Mouse (Mus musculus) megakaryocyte progenitor cell, adult 5-6 weeks (primary cell): ENCODE results near the gene Eci1. TPM values are rescaled to one million over a fixed set of nuclear protein-coding genes. Genes with fewer than 3 reads are reported as not detected.
"Not testable (repeated sequence)": the region's sequence is repeated elsewhere in the genome, so short reads cannot be mapped to it uniquely, and the experiment has no call there.

ENCODE experiments used
- ATAC-seq: replicated peaks from 2 replicates; pipeline ENCODE4 v1.8.0; 2016; ENCODE audit warnings: mild to moderate bottlenecking, moderate TSS enrichment, inconsistent platforms; ENCODE audit not compliant: poor library complexity
- total RNA-seq, 2 experiments: library from RNA; stranded (forward) in 1 of 2; stranded (reverse) in 1 of 2; fragments of 157-497, 149-512 nt in 1 of 2; fragments of 200-1000 nt in 1 of 2; gene quantifications; 2 replicates each; pipeline versions ENCODE4 v1.2.3 to v1.2.4; 2015 to 2017

Eci1 gene
- total RNA-seq (2015) (58.5 and 67.8 TPM in 2 replicates), total RNA-seq (2017) (27.7 and 32.6 TPM in 2 replicates)

DNA sequence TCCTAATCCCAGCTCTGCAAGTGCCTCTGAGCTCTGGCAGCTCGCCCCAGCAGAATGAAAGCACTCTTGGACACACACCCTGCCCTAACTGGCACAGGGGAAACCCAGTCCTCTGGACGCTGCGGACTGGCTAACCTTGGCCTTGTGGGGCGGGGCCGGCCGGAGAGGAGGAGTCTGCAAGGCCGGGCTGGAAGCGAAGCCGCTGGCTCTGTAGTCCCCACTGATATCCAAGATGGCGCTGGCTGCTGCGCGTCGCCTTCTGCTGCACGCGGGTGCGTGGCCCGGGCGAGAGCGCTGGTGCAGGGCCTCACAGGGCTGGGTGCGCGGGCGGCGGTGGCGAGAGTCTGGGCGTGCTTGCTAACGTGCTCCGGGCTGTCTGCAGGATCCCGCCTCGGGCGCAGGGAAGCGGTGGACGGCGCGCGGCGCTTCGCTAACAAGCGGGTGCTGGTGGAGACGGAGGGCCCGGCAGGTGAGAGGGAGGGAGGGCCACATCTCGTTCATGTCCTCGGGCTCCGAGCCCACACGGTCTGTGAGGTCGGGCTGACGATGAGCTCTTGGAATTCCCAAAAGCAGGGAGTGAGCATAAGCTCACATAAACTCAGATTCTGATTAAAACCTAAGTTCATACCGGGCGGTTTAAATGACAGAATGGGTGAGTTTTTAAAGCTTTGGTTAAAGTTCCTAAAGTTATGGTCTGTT is at the start of gene Eci1:
Eci1 (plus strand) TSS at position 171 of the 699 bp plus-strand sequence.
- ATAC-seq, result peak; percentile 97

DNA sequence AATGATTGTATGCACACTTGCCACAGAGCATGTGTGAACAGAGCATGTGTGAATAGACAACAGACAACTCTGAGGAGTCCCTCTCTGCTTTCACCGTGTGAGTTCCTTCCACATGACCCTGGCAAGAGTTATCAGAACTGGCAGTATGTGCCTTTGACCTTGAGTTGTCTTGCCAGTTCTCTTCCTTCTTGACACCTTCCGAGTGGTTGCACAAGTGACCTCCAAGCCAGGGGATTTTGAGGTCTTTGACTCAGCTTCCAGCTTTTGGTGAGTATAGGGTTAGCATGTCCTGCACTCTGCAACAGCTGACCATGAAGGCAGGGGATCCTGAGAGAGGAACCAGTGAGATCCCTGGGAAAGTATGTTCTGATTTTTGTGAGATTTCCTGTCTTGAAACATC is 47.9 kb upstream of the Eci1 start:
- no peak for ATAC-seq

DNA sequence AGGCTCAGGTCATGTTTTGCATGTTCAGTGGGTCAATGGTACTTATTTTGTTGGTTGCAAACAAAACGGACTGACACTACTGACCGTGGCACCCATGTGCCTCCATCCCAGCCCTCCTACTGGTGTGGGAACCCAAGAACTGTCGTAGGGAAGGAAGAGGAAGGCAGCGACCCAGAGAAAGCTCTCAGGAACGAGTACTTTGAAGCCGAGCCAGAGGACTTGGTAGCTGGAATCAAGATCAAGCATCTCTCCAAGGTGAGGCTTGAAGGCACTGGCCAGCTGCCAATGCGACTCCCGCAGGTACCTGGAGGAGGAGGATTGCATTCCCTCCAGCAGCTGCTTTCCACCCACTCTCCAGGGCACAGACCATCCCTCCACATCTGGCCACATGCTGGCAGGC is 42.7 kb upstream of the Eci1 start:
- ATAC-seq, result no peak

DNA sequence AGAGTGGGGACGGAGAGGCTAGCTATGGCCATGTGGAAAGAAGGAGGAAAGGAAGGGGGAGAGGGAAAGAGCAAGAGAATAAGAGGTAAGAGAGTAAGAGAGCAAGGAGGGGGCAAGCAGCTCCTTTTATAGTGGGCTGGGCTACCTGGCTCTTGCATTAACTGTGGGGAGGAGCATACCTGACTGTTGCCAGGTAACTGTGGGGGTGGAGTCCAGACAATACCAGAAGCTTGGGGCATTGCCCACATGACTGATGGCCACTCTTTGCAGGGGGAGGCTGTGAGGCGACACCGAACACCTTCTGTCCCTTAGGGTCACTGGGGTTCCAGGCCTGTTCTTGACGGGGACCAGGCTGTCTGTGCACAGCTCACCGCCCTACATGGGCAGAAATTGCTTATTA is 37.7 kb upstream of the Eci1 start:
- no peak for ATAC-seq

DNA sequence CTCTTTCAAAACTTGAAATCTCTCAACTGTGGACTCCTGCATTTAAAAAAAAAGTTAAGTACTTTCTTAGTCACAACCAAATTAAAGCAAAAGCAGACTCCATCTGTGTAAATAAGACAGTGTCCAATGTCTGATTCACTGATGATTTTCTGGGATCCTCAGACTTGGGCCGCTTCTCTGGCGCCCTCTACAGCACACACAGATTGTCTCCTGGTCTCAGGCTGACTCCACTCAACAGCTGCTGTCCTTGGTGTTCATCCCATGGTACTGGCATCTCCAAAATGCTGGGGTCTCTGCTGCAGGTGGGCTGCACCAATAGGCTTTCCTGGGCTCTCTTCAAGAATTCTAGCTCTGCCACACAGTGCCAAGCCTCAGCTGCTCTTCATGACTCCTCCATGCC is 36.6 kb upstream of the Eci1 start:
- peak; percentile 79 for ATAC-seq

DNA sequence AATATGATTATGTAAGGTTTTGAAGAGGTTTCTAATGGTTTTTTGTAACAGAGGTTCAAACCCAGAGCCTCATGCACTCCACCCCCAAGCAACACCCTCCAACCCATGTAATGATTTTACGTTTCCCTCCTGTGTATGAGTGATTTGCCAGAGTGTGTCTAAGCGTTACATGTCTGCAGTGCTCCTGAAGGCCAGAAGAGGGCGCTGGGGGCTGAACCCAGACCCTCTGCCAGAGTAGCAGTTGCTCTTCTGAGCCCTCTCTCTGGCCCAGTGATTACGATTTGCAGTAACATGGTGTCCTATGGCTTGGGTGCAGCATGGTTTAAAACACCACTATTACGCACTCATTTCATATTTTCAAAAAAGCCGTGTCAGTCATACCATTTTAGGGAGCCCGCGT is 35.3 kb upstream of the Eci1 start:
- peak; percentile 66 for ATAC-seq

DNA sequence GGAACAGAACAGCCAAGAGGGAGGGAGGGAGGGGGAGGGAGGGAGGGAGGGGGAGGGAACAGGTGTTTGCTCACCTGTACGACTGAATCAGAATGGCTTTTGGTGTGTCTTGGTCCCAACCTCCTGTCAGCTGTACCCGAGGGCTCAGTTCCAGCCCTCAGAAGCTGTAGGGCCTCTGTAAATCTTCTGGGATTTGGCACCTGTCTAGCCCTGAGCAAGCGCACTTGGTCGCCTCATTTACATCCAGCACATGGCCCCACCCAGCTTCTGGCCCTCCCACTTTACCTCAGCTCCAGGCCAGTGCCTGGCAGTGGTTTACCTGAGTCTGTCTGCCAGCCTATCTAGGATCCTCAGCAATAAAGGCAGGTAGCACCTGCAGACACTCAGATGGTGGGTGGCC is 32.9 kb upstream of the Eci1 start:
- ATAC-seq, result no peak

DNA sequence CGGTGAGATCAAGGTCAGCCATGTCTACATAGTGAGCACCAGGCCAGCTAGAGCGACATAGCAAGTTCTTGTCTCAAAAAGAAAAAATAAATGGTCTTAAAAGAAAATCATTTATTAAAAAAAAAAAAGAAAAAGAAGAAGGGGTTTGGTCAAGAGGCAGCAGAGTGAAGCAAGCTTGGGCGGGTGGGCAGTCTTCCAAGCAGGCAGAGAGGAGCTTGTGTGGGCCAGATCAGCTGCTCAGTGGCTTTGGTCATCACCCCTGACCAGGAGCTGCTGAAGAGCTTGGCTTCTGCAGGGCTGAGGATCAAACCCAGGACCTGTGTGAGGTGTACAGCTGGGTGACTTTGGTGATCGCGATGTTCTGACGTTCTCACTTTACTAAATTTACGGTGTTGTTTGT is 32.0 kb upstream of the Eci1 start:
- ATAC-seq, result no peak

DNA sequence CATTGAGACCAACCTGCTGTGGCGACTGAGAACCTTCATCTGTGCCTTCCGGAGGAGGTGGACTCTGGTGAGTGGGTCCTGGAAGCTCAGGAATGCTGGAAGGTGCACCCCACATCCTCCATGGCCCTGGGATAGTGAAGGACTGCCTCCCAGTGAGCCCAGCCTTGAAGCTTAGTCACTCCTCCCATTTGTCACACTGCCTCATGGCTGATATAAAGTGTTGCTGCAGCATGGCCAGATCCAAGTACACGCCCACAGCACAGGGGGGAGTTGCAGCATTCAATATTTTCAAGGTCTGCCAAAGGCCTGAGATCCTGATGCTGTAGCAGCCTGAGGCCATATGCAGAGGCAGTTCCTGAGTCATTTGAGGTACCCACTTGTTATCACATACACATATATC is 24.1 kb upstream of the Eci1 start:
- no peak for ATAC-seq

DNA sequence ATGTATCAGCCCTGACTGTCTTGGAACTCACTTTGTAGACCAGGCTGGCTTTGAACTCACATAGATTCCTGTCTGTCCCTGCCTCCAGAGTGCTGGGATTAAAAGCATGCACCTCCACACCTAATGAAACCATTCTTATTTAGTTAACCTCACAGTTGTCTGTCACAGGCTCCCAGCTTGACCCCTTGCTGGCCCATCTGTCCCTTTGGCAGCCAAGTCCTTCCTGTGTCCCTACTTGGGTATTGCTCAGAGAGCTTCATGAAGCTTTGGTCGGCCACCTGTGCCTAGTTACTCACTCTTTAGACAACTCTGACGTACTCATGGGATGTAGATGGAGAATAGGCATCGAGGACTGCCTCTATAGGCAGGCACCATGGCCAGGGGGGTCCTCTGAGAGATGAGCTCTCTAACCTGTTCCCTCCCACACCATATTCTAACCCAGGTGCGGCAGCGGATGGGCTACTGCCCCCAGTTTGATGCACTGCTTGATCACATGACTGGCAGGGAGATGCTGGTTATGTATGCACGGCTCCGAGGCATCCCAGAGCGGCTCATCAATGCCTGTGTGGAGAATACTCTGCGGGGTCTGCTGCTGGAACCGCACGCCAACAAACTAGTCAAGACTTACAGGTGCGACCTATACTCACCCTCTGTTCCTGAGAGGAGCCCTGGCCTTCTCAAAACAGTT is 19.2 kb upstream of the Eci1 start:
- ATAC-seq, result no peak

DNA sequence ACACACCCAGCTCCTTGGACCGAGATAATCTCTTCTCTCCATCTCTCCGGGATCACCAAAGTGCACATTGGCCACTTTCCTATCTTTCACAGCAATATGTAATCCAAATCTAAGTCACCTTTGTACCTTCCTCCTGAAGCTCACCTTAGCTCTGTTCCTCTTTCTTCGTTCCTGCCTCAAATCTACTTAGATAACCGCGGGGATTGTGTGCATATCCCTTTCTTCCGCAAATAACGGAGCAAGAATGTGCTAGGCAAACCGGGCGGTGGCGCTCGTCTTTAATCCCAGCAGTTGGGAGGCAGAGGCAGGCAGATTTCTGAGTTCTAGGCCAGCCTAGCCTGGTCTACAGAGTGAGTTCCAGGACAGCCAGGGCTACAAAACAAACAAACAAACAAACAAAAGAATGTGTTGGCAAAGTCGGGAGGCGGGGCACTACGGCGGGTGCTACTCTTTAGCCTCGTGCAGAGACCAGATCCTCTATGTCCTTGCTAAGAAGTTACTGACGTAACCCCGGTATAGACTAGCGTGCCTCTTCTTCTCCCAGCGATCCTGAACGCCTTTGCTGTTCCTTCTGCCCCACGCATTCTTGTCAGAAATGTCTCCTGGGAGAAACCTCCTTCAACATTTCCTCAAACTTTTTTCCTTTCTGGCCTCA is 12.8 kb upstream of the Eci1 start:
- ATAC-seq, result peak; percentile 17

DNA sequence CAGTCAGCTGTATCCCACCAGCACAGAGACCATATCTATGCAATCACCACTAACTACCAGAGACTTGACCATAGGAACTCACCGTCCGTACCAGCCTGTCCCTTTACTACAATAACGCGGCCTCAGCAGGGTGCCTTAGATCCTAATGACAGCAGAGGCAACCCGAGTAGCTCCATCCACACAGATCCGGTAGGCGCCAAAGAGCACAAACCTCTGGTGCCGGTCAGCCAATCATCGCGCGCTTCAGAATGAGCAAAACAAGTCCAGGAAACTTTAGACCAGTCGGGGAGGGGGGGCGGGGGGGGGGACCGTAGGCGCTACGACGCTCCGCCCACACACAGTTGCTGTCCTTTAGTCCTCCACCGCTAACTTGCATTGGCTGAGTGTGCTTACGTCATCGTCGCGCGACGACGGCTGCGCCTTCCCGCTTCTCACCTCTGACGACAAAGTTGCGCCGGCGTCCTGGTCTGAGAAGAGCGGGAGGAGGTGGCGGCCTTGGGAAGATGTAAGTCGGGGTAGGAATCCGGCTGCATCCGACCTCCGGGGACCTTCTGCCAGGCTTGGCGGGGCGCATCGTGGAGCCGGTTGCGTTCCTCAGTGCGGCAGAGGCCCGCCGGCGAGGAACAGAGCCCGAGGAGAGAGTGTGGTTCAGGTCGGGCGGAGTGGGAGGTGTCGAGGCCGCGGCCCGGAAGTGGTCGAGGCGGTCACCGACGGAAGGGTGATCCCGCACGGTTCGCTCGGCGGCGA is 12.0 kb upstream of the Eci1 start, which contains the start of gene Rnps1:
Rnps1 (plus strand) TSS at position 336 of the 747 bp plus-strand sequence.
- ATAC-seq, result peak; percentile 85

DNA sequence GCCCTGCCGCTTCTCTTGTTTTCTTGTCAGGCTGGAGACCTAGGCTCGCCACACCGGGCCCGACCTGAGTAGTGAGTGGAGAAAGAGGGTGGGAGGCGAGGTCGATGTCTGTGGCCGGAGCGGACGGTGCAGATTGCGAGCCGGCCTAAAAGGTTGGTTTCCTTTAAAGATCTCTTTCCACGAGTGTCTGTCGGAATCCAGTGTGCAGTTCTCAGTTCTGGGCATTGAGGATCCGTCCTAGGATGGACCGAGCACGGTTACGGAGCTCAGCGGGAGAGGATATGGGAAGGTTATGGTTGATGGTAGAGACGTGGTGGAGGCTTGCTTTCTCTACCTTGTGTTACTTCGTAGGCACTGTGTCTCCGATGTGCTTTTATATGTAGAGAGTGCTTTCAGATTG is 11.4 kb upstream of the Eci1 start:
- ATAC-seq, result peak; percentile 7; the same call in 1 of the 2 replicates

DNA sequence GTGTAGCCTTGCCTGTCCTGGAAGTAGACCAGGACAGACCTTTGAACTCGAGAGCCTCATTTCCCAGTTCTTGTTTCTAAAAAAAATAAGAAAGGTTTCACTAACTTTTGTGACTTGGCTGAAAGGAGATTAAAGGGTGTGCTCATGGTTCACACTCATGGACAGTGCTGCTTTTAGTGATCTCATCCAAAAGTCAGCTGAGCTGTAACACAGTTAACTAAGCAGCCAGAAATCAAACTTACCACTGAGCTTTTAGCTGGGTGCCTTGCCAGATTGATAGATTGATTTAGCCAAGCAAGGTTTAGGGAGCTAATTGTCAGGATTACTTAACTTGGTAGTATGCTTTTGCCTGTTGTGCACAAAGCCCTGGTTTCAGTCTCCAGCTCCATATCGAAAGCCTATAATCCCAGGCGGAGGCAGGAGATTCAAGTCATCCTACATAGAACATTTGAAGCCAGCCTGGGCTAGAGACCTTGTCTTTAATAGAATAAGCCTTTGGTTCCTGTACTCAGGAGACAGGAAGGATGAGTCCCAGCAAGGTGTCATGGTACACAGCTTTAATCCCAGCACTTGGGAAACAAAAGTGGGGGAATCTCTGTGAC is 10.3 kb upstream of the Eci1 start:
- ATAC-seq, result no peak

DNA sequence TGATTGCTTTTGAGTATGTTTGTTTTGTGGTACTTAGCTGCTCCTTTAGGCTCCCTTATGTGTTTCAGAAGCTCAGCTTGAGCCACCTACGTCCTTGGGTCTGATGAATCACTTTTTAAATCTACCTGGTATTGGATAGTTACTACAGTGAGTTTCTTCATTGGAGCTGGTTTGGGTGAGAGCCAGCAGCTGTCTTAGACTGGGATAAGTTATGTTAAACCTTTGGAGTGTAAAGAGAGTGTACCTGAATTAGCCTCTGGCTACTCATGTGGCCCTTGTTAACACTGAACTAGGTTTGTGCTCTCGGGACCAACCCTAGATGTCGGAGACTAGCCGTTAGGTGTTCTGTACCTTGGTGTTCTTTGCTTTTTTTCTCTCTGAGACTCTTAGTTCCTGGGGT is 3.3 kb upstream of the Eci1 start:
- ATAC-seq, result no peak

DNA sequence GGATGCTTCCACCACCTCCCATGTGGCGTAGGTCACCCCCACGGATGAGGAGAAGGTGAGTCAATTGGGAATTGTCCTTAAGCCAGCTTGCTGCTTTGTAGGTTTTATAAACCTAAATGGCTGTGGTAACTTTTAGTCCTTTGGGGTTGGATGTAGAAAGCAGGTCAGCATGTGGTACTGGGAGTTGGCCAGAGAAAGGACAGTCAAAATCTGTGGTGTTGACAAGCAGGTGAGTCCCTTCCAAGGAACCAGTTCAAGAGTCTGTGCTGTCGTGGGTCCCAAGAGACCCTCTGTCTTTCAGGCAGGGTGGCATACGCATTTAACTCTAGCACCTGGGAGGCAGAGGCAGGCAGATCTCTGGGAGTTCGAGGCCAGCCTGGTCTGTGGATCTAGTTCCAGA is 2.0 kb upstream of the Eci1 start:
- no peak for ATAC-seq

DNA sequence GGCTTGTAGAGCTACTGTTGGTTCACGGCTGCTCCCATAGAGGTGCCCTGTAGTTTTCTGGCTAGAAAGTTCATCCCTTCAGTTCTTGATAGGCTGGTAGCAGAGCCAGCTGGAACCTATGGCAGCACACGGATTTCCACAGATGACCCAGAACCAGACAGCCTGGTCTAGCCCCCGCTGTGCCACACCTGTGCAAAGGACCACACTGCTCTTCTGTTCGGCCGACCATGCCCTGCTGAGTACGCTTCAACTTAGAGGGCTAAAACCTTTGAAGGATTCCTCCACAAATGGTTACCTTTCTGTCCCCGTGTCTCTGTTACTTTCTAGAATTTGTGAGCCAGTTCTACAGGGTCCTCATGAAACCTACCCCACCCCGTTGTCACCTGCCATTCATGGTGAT is 1.1 kb upstream of the Eci1 start:
- ATAC-seq, result not testable (repeated sequence)

DNA sequence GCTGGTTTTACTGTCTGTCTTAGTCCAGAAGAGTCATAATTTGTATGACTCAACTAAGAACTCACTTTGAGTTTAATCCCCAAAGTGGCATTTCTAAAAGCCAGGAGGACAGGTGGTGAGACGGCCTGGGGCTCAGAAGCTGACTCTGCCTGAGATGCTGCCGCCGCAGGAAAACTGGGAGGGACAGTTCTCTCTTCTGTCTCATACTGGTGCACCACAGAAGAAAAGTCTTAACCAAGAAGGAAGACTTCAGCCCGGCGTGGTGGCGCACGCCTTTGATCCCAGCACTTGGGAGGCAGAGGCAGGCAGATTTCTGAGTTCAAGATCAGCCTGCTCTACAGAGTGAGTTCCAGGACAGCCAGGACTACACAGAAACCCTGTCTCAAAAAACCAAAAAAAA is 536 bp upstream of the Eci1 start:
- no peak for ATAC-seq

DNA sequence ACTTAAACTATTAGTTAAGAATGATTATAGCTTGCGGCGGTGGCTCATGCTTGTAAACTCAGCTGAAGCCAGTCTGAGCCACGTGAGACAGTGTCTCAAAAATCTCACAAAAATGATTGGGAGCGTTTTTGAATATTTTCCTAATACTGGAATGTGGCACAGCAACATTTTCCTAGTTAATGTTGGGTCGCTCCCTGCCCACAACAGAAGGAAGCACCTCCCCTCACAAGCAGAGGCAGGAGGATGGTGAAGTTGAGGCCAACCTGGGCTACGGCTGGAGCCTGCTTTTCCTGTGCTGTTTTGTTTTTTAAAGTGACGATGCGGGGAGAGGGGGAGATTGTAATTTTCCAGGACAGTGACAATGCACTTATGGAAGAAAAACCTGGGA is 723 bp downstream of the Eci1 start:
- no peak for ATAC-seq

DNA sequence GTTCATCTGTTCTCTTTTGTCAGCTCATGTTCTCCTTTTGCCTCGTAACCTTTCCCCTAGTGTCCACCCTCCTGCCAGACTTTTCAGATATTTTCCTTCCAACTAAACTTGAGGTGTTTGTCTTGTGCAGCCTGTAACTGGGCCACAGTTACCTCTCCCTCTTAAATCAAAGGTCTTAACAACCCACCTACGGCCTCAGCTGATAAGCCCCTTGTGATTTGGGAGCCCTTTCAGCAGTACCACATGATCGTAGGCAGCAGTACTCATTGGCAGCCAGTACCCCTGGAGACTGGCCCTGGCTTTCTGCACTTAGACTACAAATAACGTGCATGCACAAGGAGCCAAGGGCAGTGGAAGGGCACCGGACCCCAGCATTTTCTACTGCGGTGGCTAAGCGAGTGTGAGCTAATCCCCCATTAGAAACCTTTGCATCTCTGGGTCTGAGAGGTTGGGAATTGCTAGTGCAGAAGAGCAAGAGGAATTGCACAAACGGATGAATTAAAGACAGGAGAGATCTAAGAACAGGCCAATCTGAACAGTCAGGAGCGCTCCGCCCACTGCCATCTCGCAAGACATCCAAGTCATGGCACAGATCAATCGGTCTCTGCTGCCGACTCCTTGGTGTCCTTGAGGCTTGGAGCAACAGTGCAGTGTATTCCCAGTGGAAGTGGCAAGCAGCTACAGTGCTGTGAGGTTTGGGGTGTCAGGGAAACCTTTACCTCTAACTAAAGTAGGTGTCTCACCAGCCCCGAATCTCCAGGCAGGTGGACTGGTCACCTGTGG is 3.0 kb downstream of the Eci1 start:
- no peak for ATAC-seq
